Mouse (Mus musculus): ENCODE data around the gene Ugt1a7c.

DNA sequence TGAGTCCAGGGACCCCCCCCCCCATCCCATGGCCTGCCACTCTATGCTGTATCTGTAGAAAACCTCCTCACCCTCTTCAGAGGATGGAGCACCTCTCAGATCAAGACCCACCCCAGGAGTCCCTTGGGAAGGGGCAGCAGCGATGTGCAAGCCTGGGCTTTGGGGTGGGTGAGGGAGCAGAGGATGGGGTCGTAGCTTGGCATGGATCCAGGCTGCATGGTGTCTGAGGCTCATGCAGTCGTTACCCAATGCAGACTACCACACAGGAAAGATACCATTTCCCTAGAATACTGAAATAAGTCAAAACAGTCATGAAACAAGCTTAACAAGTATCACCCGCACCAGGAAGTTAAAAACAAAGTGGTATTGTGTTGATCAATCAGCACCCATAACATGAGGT is 153.8 kb downstream of the Ugt1a7c start:
- TF ChIP-seq POLR2A (IDR thresholded peaks at IDR 0.05; ENCODE audit: insufficient read depth, low read depth, low read length) (no peak), CTCF (IDR thresholded peaks at IDR 0.05; ENCODE audit: insufficient read depth, low read depth, low read length) (no peak)
